Mouse (Mus musculus): Measurements from ENCODE around the gene Cdk10. TPM values are rescaled to one million over a fixed set of nuclear protein-coding genes. Genes with fewer than 3 reads are reported as not detected.
A peak's percentile ranks its signal among the peaks of the same experiment; 100 is the strongest.
"Not testable (repeated sequence)": the region's sequence is repeated elsewhere in the genome, so short reads cannot be mapped to it uniquely, and the experiment has no call there.

Cdk10 gene
- 10 to 100 TPM; 89.6 to 99.3 TPM for total RNA-seq (2021)

DNA sequence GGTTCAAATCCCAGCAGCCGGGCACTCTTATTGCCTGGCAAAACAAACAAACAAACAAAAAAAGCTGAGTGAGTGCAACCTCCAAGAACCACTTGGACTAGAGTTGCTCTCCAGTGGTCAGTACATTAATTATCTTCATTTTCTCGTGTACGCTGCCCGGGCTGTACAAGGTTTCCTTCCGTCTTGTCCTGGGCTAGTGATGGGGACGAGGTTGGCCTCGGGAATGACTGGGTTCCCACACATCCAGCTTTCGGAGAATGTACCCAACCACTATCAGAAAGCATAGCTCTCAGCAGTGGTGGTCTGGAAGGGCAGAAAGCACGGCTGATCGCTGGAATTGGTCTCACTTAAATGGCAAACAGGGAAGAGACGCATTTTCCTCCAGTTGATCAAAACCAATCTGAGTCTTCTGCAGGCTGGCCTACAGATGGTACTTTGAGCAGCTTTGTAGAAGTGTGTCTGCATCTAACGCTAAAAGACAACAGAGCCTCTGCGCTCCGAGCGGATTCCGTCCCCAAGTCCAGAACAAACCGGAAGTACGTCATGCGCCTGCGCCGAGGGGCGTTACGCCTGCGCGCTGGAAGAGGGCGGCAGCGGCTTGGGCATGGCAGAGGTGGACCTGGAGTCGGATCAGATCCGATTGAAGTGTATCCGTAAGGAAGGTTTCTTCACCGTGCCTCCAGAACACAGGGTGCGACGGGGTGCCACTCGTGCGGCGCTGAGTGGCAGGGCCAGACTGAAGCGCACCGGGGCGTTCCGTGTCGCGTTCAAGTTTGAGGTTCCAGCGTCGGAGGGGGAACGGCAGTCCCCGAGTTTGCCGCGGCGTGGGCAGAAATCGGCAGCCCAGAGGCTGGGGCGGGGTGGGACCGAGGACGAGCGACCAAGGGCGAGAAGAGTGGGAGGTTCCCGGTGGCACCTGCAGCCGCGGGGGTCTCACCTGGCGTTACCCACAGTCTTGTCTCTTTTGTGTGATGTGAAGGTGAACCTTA is at the start of gene Cdk10:
Cdk10 (plus strand) TSS at position 565 of the 989 bp plus-strand sequence.
- DNase-seq = peak; percentile 93

DNA sequence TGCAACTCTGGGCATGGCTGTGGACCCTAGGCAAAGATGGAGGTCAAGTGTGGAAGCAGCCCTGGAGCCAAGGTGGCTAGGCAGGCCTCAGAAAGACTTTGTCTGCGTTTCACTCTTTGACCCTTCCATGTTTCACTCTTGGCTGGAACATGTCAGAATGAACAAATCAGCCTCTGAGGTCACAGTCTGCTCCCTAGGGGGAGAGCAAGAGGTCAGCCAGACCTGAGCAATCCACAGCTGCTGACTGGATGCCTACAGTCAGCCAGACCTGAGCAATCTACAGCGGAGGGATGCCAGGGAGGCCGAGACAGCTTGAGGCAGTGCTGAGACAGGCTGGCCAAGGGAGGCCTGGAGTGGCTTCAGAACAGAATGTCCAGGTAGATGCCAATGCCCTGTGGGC is 43.3 kb upstream of the Cdk10 start:
- DNase-seq = no peak

DNA sequence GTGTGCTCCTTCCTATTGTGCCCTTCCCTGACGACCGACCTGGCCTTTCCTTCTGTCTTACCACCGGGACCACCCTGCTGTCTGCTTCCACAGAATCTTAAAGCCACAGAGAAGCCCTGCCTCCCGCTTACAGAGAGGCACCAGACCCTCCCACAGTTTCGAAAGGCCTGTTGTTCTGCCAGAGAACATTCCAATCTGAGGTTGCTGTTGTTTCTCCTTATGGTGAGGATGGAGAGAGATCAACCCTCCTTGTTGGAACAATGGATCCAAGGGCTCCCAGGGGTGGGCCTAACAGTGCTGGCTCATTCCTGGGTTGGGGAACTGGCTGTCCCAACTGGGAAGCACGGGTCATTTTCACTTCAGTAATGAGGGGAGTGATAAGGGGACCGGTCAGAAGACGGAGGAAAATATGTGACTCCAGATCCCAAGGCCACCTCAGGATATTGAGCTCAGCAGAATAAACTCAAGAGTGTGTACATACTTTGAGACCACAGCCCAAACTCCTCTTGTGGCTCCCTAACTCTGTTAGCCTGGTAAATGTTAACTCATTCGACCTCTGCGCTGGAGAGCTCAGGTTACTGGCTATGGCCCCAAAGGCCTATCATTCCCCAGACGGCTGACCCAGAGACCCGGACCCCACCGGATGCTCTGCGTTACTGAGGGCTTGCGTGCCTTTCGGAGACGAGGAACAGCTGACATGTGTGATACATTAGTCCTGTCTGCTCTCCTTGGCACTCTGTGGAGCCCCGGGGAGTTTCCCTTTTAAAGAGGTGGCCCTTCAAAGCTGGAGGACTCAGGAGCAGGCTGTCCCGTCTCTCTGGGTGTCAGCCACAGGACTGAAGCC is 38.9 kb upstream of the Cdk10 start, which contains the start of gene Dpep1:
Dpep1 (plus strand) TSS at position 677 of the 844 bp plus-strand sequence.
- no peak for DNase-seq

DNA sequence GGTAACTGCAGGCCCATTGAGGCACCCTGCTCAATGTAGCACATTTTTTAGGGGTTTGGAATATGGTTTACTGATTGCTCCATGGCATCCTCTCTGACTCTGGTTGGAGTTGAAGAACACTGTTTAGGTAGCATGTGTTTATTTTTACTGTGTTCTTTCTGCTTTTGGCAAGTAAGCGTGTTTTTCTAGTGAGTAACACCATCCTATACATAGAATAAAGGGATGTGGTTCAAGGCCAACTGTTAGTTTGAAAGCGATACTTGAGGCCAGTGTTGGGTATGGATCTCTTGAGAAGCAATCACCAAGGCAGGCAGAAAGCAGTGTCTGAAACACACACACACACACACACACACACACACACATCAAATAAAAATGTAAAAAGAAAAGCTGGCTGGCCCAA is 36.6 kb upstream of the Cdk10 start:
- DNase-seq = no peak

DNA sequence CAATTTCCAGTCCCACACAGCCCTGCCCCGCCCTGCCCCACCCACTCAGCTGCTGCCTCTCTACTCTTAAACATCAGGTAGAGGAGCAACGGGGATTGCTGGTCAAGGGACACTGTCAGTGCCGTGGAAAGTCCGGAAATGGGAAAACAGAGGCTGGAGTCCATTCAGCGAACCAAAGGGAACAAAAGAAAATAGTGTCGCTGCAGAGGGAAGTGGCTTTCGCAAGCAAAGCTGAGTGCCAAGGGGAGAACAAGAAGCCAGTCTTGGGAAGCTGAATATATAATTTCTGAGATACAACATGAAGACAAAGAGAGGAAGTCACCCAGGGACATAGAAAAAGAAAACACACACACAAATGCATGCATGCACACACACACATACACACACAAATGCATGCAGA is 35.8 kb upstream of the Cdk10 start:
- no peak for DNase-seq

DNA sequence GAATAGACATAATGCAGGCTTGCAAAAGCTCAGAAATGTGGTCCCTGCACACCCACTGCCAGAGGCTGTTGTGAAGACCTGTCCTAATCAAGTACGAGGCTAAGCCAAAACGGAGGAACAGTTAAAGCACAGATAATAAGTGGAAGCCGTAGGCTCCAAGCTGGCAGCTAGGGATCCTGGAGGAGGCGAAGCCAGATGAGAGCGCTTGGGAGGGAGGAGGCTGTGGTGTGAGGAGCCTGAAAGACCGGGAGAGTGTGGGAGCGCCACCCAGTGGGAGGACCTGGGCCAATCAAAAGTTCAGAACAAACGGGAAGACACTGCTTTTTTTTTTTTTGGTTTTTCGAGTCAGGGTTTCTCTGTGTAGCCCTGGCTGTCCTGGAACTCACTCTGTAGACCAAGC is 34.0 kb upstream of the Cdk10 start:
- peak; percentile 70 to 74 for DNase-seq

DNA sequence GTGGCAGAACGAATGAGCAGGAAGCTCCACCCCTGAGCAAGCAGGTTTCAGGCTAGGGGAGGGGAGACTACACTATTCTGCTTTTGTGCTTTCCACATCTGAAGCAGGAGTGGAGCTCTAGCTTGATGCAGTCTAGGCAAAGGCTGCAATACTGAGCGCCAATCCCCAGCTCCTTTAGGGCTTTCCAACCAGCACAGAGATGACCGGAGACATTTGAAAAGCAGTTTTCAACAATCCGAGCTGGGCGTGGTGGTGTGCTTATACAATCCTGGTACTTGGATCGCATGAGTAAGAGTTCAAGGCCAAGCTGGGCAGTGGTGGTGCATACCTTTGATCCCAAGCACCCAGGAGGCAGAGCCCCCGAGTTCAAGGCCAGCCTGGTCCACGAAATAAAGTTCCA is 32.7 kb upstream of the Cdk10 start:
- DNase-seq = no peak

DNA sequence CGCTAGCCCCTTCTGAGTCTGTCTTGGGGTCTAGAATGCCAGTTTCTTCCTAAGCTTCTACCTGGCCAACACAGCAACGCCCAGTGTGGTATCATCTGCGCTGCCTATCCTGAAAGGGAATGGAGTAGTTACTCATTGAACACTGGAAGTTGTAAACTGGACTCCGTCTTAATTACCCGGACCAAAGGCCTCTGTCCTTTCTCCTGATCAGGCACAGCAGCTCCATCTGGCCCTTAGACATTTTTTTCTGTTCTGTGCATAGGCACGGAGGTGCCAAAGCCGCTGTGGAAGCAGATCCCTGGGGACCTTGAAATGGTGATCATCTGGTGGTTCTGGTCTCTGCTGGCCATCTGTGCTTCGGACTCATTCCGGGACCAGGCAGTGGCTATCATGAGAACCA is 30.9 kb upstream of the Cdk10 start:
- no peak for DNase-seq

DNA sequence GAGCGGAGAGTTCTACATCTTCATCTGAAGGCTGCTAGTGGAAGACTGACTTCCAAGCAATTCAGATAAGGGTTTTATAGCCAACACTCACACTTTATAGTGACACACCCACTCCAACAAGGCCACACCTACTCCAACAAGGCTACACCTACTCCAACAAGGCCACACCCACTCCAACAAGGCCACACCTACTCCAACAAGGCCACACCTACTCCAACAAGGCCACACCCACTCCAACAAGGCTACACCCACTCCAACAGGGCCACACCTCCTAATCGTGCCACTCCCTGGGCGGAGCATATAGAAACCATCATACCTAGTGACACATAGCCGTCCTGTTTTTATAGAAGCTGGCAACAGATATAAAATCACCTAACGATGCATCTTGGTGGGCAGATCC is 27.6 kb upstream of the Cdk10 start:
- DNase-seq = not testable (repeated sequence)

DNA sequence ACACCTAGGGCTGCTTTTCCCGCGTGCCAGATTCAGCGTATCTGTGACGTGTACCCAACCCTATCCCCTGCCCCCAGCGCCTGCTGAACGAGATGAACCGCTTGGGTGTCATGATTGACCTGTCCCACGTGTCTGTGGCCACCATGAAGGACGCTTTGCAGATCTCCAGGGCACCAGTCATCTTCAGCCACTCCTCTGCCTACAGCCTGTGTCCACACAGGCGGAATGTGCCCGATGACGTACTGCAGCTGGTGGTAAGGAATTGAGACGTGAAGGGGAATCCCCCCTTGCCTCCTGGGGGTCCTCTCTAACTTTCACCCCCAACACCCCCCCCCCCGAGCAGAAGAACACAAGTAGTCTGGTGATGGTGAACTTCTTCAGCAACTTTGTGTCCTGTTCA is 24.8 kb upstream of the Cdk10 start:
- no peak for DNase-seq

DNA sequence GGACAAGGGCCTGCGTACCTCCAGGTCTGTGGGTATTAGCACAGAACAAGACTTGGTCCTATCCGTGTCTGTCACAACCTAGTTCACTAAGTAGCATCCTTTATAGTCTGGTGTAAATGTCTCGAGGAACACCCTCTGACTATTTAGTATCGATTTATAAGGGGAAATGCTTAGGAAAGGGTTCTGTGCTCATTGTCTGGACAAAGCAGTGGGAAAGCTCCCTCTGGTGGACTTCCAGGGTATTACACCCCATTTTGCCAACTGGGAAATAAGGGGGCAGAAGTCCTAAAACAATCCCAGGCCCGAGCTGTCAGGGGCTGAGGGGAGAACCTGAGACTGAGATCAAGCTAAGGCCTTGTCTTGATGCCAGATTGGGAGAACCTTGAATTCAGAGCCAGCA is 22.4 kb upstream of the Cdk10 start:
- DNase-seq = peak; percentile 57 to 80

DNA sequence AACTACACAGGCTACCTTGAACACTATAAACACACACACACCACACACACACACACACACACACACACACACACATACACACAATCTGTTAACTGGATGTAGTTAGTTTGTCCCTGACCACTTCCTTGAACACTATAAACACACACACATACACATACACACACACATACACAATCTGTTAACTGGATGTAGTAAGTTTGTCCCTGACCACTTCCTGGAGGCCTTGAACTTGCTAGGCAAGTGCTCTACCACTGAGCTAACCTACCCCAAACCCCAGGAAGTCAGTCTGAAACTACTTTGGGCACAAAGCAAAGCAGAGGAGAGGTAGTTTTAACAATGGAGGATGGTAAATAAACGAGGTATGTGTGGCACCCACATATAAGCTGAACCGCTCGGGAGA is 21.1 kb upstream of the Cdk10 start:
- DNase-seq = no peak

DNA sequence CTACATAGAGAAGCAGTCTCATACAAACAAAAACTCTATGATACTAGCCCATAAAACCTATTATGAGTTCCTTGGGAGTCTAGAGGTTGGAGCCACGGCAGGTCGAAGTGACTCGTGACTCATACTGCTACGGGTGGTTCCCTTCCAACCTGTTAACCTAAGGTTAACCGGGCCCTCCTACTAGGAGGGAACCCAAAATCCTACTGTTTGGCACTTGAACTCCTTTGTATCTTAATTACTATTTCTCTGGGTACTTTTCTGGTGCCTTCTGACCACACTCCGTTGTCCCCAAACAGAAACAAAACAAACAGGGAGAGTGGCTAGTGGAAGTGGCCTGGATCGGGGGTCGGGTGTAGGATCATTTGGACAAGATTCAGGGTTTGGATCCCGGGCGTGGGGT is 12.8 kb upstream of the Cdk10 start:
- no peak for DNase-seq

DNA sequence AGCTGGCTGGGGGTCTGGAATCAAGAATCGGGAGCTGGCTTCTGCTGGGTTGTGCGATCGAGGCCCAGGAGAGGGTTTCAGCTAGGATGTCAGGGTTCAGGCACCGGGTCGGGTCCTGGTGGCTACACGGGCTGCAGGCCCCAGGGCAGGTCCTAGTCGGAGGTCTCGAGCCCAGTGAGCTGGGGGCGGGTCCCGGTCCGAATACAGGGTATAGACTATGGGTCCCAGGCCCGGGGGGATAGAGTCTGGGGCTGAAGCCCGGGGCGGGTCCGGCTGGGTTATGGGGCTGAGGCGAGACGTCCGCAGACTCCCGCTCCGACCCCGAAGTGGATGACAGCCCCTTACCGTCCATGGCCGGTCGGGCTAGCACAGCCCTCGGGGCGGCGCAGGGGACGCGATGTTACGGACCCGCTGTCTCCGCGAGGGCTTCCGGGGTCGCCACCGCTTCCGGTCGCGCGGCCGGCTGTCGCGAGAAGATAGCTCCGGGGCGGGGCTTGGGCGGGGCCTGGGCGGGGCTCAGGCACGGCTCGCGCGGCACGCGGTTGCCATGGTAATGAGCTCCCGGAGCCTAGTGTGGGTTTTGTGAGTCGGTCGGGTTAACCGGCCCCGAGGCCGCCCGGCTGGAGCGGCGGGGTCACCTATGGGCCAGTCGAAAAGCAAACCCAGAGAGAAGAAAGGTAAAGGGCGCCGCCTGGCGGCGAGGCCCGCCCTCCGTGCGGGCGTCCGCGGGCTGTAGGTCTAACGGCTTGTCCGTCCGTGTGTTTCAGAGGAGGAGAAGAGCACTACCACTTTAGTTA is 12.1 kb upstream of the Cdk10 start, which contains the start of the genes Chmp1a and Spata33:
Chmp1a (minus strand) TSS at position 443 of the 797 bp plus-strand sequence.
Spata33 (plus strand) TSS at position 512 of the 797 bp plus-strand sequence.
- peak; percentile 84 to 85 for DNase-seq

DNA sequence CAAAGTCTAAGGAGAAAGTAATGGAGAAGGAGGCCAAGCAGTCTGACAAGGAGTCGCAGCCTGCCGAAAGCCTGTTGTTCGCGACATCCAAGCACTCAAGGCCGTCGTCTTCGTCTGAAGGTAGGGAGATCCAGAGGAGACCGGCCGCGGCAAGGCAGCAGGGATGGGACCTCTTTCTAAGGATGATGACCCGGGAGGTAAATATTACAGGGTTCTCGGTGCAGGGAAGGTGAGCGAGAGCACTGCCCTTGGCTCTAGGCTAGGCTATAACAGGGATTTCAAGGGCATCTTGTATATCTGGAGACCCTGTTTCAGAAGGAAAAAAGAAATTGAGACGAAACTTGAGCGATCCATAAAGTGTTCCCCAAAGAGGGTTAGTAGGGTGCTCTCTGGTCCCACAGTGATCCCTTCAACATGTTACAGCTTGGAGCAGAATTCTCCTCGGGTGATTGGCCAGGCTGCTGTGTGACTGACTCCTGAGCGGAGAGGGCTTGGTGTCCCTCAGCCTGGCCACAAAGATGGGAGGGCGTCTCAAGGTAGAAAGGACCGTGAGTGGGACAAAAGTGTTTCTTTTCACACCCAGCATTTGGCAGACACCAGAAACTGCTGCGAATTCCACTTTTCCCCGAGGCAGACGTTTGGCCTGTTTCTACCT is 11.4 kb upstream of the Cdk10 start:
- DNase-seq = no peak

DNA sequence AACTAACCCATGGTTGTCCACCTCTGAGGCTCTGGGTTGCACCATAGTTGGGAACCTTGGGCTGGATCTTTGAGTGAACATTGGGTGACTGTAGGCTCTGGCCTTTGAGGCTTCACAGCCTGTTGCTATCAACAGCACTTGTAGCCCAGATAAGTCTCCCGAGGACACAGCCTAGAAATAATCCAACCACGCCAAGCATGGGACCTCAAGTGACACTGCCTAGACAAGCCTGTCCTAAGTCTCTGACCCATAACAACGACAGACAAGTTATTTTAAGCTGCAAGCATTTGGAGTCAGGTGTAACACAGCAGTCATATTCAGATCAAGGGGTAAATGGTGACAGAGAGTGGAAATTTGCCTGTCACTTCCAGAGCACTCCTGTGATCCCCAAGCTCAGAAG is 9.2 kb upstream of the Cdk10 start:
- DNase-seq = no peak

DNA sequence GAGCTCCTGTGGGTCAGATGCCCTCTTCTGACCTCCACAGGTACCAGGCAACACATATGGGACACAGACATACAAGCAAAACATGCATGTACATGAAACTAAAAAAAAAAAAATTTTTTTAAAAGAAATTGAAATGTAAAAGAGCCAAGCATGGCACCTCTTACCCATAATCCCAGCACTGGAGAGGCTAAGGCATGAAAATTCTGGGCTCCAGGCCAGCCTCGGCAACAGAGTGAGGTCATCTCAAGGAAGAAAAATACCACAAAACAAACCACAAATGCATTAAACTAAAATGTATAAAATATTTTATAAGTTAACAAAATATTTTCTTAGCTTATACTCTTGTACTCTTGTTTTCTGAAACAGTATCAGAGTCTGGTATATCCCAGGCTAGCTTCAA is 3.7 kb upstream of the Cdk10 start:
- DNase-seq = no peak

DNA sequence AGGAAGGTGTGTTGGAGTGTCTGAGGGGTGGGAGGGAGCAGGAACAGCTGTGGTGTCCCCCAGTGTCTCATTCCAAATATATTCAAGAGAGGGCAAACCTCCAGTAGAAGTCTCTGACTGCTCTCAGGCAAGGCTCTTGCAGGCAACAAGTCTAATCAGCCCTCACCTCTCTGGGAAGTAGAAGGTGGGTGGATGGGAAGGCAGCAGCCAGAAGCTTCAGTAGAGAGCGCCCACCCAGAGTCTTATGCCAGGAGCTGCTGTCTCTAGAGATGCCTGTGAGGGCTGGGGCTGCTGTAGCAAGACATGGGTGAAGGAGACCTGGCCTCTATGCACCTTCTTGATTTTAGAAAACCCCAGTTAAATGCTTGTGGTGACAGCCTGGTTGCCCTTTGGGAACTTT is 3.8 kb downstream of the Cdk10 start:
- no peak for DNase-seq

DNA sequence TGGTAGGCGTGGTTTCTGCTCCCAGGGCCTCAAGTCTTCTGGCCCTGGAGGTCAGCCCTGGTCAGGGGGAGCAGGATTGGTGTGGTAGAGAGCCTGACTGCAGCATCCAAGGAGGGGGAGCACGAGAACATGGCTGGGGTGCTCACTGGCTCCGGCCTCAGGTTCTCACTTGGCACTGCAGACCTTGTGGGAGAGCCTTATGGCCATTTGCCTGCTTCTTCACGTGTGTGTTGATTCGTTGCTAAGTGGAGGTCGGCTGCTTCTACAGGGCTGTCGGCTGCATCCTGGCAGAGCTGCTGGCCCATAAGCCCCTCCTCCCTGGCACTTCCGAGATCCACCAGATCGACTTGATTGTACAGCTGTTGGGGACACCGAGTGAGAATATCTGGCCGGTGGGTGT is 5.7 kb downstream of the Cdk10 start:
- not testable (repeated sequence) for DNase-seq

DNA sequence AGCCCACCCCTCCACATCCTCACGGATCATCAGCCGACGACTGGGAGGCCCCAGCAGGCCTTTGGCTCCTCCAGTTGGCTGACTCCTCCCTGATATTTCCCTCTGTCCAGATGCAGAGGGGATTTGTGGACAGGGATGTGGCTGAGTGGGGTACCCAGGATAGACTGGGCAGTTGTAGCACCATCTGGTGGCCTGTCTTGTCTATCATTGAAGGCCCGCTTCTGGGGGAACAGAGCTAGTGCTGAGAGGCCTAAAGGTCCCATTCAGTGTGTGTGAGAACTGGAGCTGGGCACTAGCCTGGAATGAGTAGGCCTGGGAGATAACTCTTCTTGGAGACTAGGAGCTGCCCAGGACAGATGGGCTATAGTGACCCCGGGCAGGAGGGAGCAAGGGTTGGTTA is 7.1 kb downstream of the Cdk10 start:
- DNase-seq = peak in 1 of 2 experiments; percentile 42

DNA sequence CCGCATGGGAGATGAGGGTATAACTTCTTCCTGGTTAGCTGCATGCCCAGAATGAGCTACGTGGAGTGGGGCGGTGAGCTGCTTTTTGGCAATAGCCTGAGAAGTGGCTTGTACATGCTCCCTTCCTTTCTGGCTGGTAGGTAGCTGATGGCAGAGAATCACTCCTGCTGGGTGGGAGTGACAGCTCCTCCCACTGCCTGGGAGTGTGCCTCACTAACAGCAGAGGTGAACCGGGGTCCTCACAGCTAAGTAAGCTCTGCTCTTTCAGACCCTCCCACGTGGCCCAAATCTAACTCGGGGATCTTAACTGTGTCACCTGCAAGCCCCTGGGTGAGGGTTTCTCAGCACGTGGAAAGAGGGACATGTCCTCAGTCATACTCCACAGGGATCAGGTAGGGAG is 7.9 kb downstream of the Cdk10 start:
- peak in 1 of 2 experiments; percentile 34 for DNase-seq

DNA sequence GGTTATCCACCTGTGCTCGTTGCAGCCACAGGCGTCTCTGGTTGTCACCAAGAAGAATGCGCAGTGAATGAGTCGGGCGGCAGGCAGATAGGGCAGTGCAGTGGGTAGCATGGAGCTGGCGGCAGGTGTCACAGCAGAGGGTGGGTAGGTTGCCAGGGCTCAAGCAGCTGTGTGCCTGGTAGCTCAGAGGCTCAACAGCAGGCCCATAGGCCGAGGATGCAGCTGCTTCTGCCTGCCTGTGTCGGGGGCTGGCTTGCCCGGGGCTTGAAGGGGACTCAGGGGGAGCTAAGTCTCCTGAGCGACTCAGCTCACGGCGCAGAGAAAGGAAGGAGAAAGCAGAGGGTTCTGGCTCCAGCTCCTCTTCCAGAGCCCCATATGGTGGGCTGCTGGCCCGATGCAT is 8.7 kb downstream of the Cdk10 start:
- DNase-seq = peak in 1 of 2 experiments; percentile 21
